Mouse (Mus musculus) liver, embryonic 14.5 days (tissue): ENCODE results near the gene Sarnp. TPM values are rescaled to one million over a fixed set of nuclear protein-coding genes. Genes with fewer than 3 reads are reported as not detected.

Source experiments
- ATAC-seq: fragments of 200-750 bp; cut with Nextera tagmentation; 2 replicates; pipeline ENCODE4 v1.8.0; 2017; ENCODE audit warnings: moderate number of reproducible peaks, mild to moderate bottlenecking, moderate library complexity; ENCODE audit not compliant: insufficient read depth
- DNase-seq, 3 experiments: peaks; one replicate each; pipeline ENCODE4 v3.0.0-alpha.2; 2012 to 2013; ENCODE audit warnings: low read depth in 3 of 3, low spot score in 3 of 3
- H3K27ac ChIP-seq: fragments of 300-500 bp; sonication (generic); 2 replicates; pipeline ENCODE4 v1.5.1; 2014; ENCODE audit warnings: moderate library complexity, mild to moderate bottlenecking, control low read depth, inconsistent platforms
- H3K27me3 ChIP-seq: fragments of 300-500 bp; sonication (generic); 2 replicates; pipeline ENCODE4 v1.6.1; 2014; ENCODE audit warnings: mild to moderate bottlenecking, low read length, moderate library complexity; ENCODE audit not compliant: control insufficient read depth, insufficient read depth
- H3K36me3 ChIP-seq: fragments of 300-500 bp; sonication (generic); replicated peaks from 2 replicates; pipeline ENCODE4 v1.6.1; 2014; ENCODE audit warnings: low read depth; ENCODE audit not compliant: control insufficient read depth, insufficient read depth
- H3K4me1 ChIP-seq, 2 experiments: fragments of 200-500 bp in 1 of 2; fragments of 300-500 bp in 1 of 2; sonication (generic) in 1 of 2; replicated peaks; 2 replicates each; pipeline ENCODE4 v1.6.1; 2012 to 2014; ENCODE audit warnings: antibody characterized with exemption in 1 of 2, inconsistent platforms in 1 of 2, low read length in 1 of 2; ENCODE audit not compliant: control insufficient read depth in 2 of 2, insufficient read depth in 2 of 2
- H3K4me2 ChIP-seq: fragments of 300-500 bp; sonication (generic); 2 replicates; pipeline ENCODE4 v1.6.1; 2014; ENCODE audit warnings: low read depth, mild to moderate bottlenecking, control low read depth, moderate library complexity
- H3K4me3 ChIP-seq, 2 experiments: fragments of 200-500 bp in 1 of 2; fragments of 300-500 bp in 1 of 2; sonication (generic) in 1 of 2; 2 replicates each; pipeline ENCODE4 v1.5.1; 2012 to 2014; ENCODE audit warnings: low read depth in 2 of 2, low read length in 2 of 2, mild to moderate bottlenecking in 2 of 2, control low read depth in 1 of 2, inconsistent platforms in 1 of 2, moderate library complexity in 1 of 2; ENCODE audit not compliant: insufficient read depth in 1 of 2
- H3K9ac ChIP-seq: fragments of 300-500 bp; sonication (generic); replicated peaks from 2 replicates; pipeline ENCODE4 v1.6.1; 2014; ENCODE audit warnings: mild to moderate bottlenecking, control low read depth, moderate library complexity
- H3K9me3 ChIP-seq: fragments of 300-500 bp; sonication (generic); 2 replicates; pipeline ENCODE4 v1.6.1; 2016; ENCODE audit warnings: low read length, mixed read lengths; ENCODE audit not compliant: control insufficient read depth
- CTCF ChIP-seq: IDR thresholded peaks from 2 replicates; pipeline ENCODE4 v1.5.1; 2016; ENCODE audit warnings: antibody characterized with exemption, low read depth, control low read depth
- EP300 ChIP-seq: IDR thresholded peaks from 2 replicates; pipeline ENCODE4 v1.6.1; 2016; ENCODE audit warnings: antibody characterized with exemption, low read depth
- WGBS: fragments of 180-500 bp; shearing (Covaris S2); extraction: QIAGEN DNeasy Blood & Tissue Kit; methylation state at CpG from one replicate; pipeline ENCODE4 v1.1.7; 2014; ENCODE audit not compliant: insufficient replicate concordance; 5-methylcytosine and 5-hydroxymethylcytosine counted together
- polyA plus RNA-seq, 2 experiments: library from polyadenylated mRNA; depleted of rRNA in 1 of 2; stranded (reverse) in 1 of 2; unstranded in 1 of 2; fragments of >200 nt; fragmentation: Nextera tagmentation in 1 of 2; extraction: Ambion mirVana in 1 of 2; gene quantifications; 2 replicates each; pipeline versions ENCODE4 v1.2.1 to v1.2.3; 2012 to 2014

The Sarnp gene
- polyA plus RNA-seq, 2 experiments, result 61.2 to 122 TPM

DNA sequence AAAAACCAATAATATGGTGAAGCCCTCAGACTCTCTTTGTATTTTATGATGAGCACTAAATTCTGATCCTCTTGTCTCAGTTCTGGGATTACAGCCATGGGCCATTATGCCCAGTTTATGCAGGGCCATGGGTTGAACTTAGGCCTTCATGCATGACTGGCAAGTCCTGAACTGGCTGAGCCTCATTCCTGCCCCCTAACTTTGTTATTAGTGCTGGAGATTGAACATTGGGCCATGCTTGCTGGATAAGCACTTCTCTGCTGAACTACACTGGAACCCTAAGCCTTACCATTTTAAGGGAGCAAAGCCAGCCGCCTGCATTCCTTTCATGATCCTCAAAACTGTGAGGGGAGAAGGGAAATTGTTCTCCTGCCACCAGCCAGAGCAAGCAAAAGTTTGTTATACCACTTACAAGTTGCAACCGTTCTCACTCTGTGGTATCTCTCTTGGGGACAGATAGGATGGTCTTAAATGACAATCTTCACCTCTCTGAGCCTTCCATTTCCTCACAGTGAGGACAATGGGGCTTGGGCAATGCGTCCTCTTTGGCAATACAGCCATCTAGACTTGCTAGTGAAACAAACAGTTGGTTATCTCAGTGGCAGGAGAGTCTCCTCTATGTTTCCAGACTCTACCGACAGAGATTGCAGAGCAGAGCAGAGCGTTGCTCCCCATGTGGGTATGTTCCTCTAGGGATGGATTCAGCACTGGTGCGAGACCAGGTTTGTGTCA is 82.8 kb downstream of the Sarnp start:
- peaks cover 16% of the 10 kb centered on the region for H3K27me3 ChIP-seq
- H3K4me1 ChIP-seq, result 0 out of 4 replicates have a peak, but pooled peaks cover 0 to 5% of the 10 kb centered on the region in 2 experiments
- ATAC-seq (no peak), DNase-seq (no peak)
- H3K4me2 ChIP-seq, result no peak overlapping the region
- TF ChIP-seq CTCF (no peak), EP300 (no peak)
- no peak overlapping the region for H3K4me3 ChIP-seq
- no peak overlapping the region for H3K9ac ChIP-seq
- H3K36me3 ChIP-seq, result no peaks in the 10 kb centered on the region
- 51% methylated on average over 6 of the region's 6 CpGs for WGBS
- H3K9me3 ChIP-seq, result no peaks in the 10 kb centered on the region
- H3K27ac ChIP-seq, result no peak overlapping the region

GRCm38 (mm10) chr10:128900698-128901097 is 83.6 kb downstream of the Sarnp start, which contains the start of gene Cd63:
Gene Cd63, plus strand, starts transcription at chr10:128900989.
- no peaks in the 10 kb centered on the region for H3K9me3 ChIP-seq
- H3K4me3 ChIP-seq, result no peak within 1 kb of the TSS
- no peak within 1 kb of the TSS for H3K4me2 ChIP-seq
- H3K36me3 ChIP-seq, result no peaks in the 10 kb centered on the region
- H3K9ac ChIP-seq, result no peak within 1 kb of the TSS
- H3K27me3 ChIP-seq, result peaks cover 14% of the 10 kb centered on the region
- H3K27ac ChIP-seq, result no peak within 1 kb of the TSS
- 0 out of 4 replicates have a peak, but pooled peaks cover 0 to 3% of the 10 kb centered on the region in 2 experiments for H3K4me1 ChIP-seq
- 58% methylated on average over 3 of the region's 3 CpGs for WGBS
- no peak for ATAC-seq
- no peak for DNase-seq
- TF ChIP-seq CTCF (no peak), EP300 (no peak)

GRCm38 (mm10) chr10:128901409-128901808 is 84.3 kb downstream of the Sarnp start:
- no peak for TF ChIP-seq EP300
- TF ChIP-seq CTCF, result no peak
- Histone ChIP-seq H3K27me3 (peaks cover 7% of the 10 kb centered on the region), H3K4me3 (no peak overlapping the region), H3K9me3 (no peaks in the 10 kb centered on the region), H3K36me3 (no peaks in the 10 kb centered on the region), H3K27ac (no peak overlapping the region), H3K4me1 (0 out of 4 replicates have a peak, but pooled peaks cover 0 to 3% of the 10 kb centered on the region in 2 experiments), H3K4me2 (no peak overlapping the region), H3K9ac (no peak overlapping the region)
- ATAC-seq (peak; percentile 16; the same call in 1 of the 2 replicates), DNase-seq (no peak)
- 34% methylated on average over 1 of the region's 1 CpGs for WGBS

DNA sequence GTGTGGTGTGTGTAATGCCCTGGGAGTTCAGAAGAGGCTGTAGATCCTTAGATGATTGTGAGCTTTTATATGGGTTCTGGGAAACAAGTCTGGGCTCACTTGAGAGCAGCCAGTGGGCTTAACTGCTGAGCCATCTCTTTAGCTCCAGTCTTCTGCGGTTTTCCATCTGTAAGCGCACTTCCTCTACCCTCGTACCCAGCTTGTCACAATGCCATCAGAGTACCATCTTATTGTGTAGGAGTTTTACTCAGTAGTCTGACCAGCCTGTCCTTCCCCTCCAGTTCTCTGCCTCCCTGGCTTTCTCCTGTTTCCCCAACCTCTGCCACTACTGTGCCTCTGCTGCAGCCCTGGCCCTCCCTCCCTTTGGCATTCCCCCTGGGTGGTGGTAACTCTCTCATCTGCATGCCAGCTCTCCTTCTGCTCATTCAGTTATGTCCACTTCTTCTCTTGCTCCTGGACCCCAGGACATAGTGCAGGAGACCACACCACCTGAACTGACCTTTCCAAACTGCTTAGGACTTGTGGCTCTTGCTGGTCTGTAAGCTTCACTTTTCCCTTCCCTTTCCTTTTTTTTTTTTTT is 85.4 kb downstream of the Sarnp start:
- Histone ChIP-seq H3K9ac (no peak overlapping the region), H3K4me2 (no peak overlapping the region), H3K36me3 (no peaks in the 10 kb centered on the region), H3K27me3 (no peaks in the 10 kb centered on the region), H3K4me3 (no peak overlapping the region), H3K4me1 (0 out of 4 replicates have a peak, but pooled peaks cover 0 to 3% of the 10 kb centered on the region in 2 experiments), H3K27ac (no peak overlapping the region), H3K9me3 (no peaks in the 10 kb centered on the region)
- DNase-seq (no peak), ATAC-seq (no peak)
- TF ChIP-seq EP300 (no peak), CTCF (no peak)
- 17% methylated on average over 3 of the region's 3 CpGs for WGBS

- TF ChIP-seq CTCF (no peak), EP300 (no peak)
- ATAC-seq (no peak), DNase-seq (no peak)
- Histone ChIP-seq H3K9ac (no peak overlapping the region), H3K27ac (no peak overlapping the region), H3K27me3 (peaks cover 15% of the 10 kb centered on the region), H3K4me3 (no peak overlapping the region), H3K9me3 (no peaks in the 10 kb centered on the region), H3K4me1 (0 out of 4 replicates have a peak, but pooled peaks cover 0 to 3% of the 10 kb centered on the region in 2 experiments), H3K36me3 (no peaks in the 10 kb centered on the region), H3K4me2 (no peak overlapping the region)
- 57% methylated on average over 5 of the region's 5 CpGs for WGBS
These were observed 87.7 kb downstream of the Sarnp start for GRCm38 (mm10) chr10:128904812-128905211.
